Mouse (Mus musculus) lung, postnatal 0 days (tissue): ENCODE results near the gene Tmem240. TPM values are rescaled to one million over a fixed set of nuclear protein-coding genes. Genes with fewer than 3 reads are reported as not detected.

Source experiments
- ATAC-seq: fragments of 200-750 bp; cut with Nextera tagmentation; 2 replicates; pipeline ENCODE4 v1.8.0; 2017; ENCODE audit warnings: moderate library complexity
- DNase-seq: peaks from one replicate; pipeline ENCODE4 v3.0.0-alpha.2; 2016; ENCODE audit warnings: low spot score
- H3K27ac ChIP-seq: fragments of 300-500 bp; sonication (generic); 2 replicates; pipeline ENCODE4 v1.5.1; 2014; ENCODE audit warnings: antibody characterized with exemption, mild to moderate bottlenecking, low read length, mixed read lengths
- H3K27me3 ChIP-seq: fragments of 300-500 bp; sonication (generic); replicated peaks from 2 replicates; pipeline ENCODE4 v1.6.1; 2014; ENCODE audit warnings: low read length, mixed read lengths; ENCODE audit not compliant: insufficient read depth
- H3K36me3 ChIP-seq: fragments of 300-500 bp; sonication (generic); 2 replicates; pipeline ENCODE4 v1.6.1; 2014; ENCODE audit warnings: low read length, mixed read lengths; ENCODE audit not compliant: insufficient read depth
- H3K4me1 ChIP-seq: fragments of 300-500 bp; sonication (generic); 2 replicates; pipeline ENCODE4 v1.6.1; 2014; ENCODE audit warnings: antibody characterized with exemption, low read depth, low read length, mixed read lengths; ENCODE audit not compliant: insufficient read depth
- H3K4me2 ChIP-seq: fragments of 300-500 bp; sonication (generic); replicated peaks from 2 replicates; pipeline ENCODE4 v1.6.1; 2014; ENCODE audit warnings: low read depth, mild to moderate bottlenecking, low read length, moderate library complexity, mixed read lengths
- H3K4me3 ChIP-seq: fragments of 300-500 bp; sonication (generic); 2 replicates; pipeline ENCODE4 v1.5.1; 2014; ENCODE audit warnings: low read depth, low read length
- H3K9ac ChIP-seq: fragments of 300-500 bp; sonication (generic); replicated peaks from 2 replicates; pipeline ENCODE4 v1.6.1; 2014; ENCODE audit warnings: low read depth, mild to moderate bottlenecking
- H3K9me3 ChIP-seq: fragments of 300-500 bp; sonication (generic); 2 replicates; pipeline ENCODE4 v1.6.1; 2016; ENCODE audit warnings: low read length, mixed read lengths
- CTCF ChIP-seq: IDR thresholded peaks from 2 replicates; pipeline ENCODE4 v1.5.1; 2016; ENCODE audit warnings: antibody characterized with exemption, mild to moderate bottlenecking
- EP300 ChIP-seq: IDR thresholded peaks from 2 replicates; pipeline ENCODE4 v1.6.1; 2016; ENCODE audit warnings: antibody characterized with exemption, mild to moderate bottlenecking, control low read depth
- WGBS: fragments of 180-500 bp; shearing (Covaris S2); extraction: QIAGEN DNeasy Blood & Tissue Kit; methylation state at CpG from one replicate; pipeline ENCODE4 v1.1.7; 2014; 5-methylcytosine and 5-hydroxymethylcytosine counted together
- polyA plus RNA-seq: library from polyadenylated mRNA; unstranded; fragments of >200 nt; fragmentation: Nextera tagmentation; extraction: Ambion mirVana; gene quantifications from 2 replicates; pipeline ENCODE4 v1.2.1, GENCODE M21; 2015

Gene Tmem240
- polyA plus RNA-seq, 1 experiment from 2014 or later = 0.63 TPM

DNA sequence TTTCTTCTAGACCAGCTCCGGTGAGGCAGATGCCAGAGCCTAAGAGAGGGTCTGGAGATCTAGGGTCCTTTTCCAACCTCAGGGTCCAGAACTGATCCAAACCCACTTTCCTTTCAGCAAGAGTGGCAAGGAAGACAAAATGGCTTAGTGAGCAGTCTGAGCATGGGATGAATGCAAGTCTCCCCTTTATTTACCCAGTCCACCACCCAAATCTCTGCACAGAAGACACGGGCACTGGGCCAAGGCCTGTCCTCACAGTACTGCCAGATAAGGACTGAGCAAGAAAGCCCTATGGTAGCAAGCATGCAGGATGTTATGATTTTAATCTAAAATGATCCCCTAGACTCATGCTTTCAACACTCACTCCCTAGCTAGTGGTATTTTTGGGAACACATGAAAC is 43.2 kb downstream of the Tmem240 start:
- DNase-seq = no peak
- H3K4me3 ChIP-seq = no peak overlapping the region
- ATAC-seq = no peak
- WGBS = 38% methylated on average over 2 of the region's 2 CpGs
- H3K9ac ChIP-seq = no peak overlapping the region
- H3K36me3 ChIP-seq = no peaks in the 10 kb centered on the region
- H3K9me3 ChIP-seq = no peaks in the 10 kb centered on the region
- no peak for TF ChIP-seq CTCF
- TF ChIP-seq EP300 = no peak
- no peak overlapping the region for H3K4me2 ChIP-seq
- 0 out of 2 replicates have a peak overlapping the region, but pooled peaks have one; percentile 23 for H3K27ac ChIP-seq
- H3K4me1 ChIP-seq = peaks cover 15% of the 10 kb centered on the region
- H3K27me3 ChIP-seq = 0 out of 2 replicates have a peak, but pooled peaks cover 4% of the 10 kb centered on the region

- WGBS = 82% methylated on average over 4 of the region's 4 CpGs
- H3K9me3 ChIP-seq = no peaks in the 10 kb centered on the region
- H3K4me3 ChIP-seq = no peak overlapping the region
- H3K4me1 ChIP-seq = peaks cover 11% of the 10 kb centered on the region
- H3K4me2 ChIP-seq = no peak overlapping the region
- DNase-seq = no peak
- no peak overlapping the region for H3K9ac ChIP-seq
- no peaks in the 10 kb centered on the region for H3K27me3 ChIP-seq
- TF ChIP-seq CTCF (no peak), EP300 (no peak)
- H3K36me3 ChIP-seq = no peaks in the 10 kb centered on the region
- no peak for ATAC-seq
- H3K27ac ChIP-seq = no peak overlapping the region
These were observed 44.9 kb downstream of the Tmem240 start for GRCm38 (mm10) chr4:155779498-155779897.

DNA sequence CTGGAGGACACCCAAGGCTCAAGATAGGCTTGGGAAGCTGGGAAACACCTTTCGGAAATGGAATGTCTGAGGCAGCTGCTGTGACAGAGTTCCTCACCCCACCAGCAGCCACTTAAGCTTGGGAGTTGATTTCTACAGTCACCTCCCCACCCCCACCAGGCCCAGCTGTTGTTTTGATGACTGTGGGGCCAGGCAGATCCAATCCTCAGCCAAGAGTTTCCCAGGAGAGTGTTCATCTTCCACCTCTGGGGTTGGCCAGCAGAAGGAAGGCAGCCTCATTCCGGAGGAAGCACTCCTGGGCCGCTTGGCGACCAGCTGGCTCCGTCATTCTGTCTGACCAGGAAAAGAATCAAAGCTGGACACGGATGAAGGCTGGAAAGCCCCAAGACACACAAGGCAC is 46.3 kb downstream of the Tmem240 start:
- 17% methylated on average over 6 of the region's 6 CpGs for WGBS
- Histone ChIP-seq H3K36me3 (no peaks in the 10 kb centered on the region), H3K4me2 (no peak overlapping the region), H3K4me3 (no peak overlapping the region), H3K4me1 (0 out of 2 replicates have a peak, but pooled peaks cover 4% of the 10 kb centered on the region), H3K27me3 (no peaks in the 10 kb centered on the region), H3K27ac (peak overlapping the region; percentile 20; the same call in 1 of the 2 replicates), H3K9me3 (no peaks in the 10 kb centered on the region), H3K9ac (no peak overlapping the region)
- peak; percentile 40 for ATAC-seq
- DNase-seq = peak; percentile 53
- no peak for TF ChIP-seq EP300
- no peak for TF ChIP-seq CTCF

DNA sequence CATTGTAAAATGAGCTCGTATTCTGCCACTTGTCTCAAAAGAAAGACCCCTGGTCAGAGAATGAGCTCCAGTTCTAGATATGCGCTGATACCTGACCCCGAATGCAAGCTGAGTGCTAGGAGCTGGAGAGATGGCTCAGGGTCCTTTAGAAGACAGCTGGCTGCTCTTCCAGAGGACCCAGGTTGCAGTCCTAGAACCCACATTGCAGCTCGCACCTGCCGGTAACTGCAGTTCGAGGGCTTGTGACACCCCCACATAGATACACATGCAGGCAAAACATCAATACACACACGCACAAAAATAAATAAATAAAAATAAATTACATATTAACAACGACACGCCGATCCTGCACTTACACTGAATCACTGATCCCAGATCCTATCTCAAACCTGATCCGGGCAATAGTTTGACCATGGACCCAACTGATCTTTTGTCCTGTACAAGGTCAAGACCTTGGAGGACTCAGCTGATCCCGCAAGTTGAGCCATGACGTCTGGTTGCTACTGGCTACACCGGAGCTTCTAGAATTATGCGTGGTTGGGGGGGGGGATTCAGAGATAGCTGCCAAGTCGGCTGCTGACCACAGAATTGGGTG is 49.0 kb downstream of the Tmem240 start:
- ATAC-seq (no peak), DNase-seq (no peak)
- no peak overlapping the region; the same call in 1 of the 2 replicates for H3K27ac ChIP-seq
- H3K4me1 ChIP-seq = no peaks in the 10 kb centered on the region
- no peaks in the 10 kb centered on the region for H3K9me3 ChIP-seq
- peak overlapping the region; percentile 61 for H3K4me2 ChIP-seq
- 35% methylated on average over 16 of the region's 16 CpGs for WGBS
- no peaks in the 10 kb centered on the region for H3K27me3 ChIP-seq
- peak overlapping the region; percentile 47 for H3K4me3 ChIP-seq
- no peak for TF ChIP-seq EP300
- no peak for TF ChIP-seq CTCF
- no peak overlapping the region for H3K9ac ChIP-seq
- no peaks in the 10 kb centered on the region for H3K36me3 ChIP-seq

DNA sequence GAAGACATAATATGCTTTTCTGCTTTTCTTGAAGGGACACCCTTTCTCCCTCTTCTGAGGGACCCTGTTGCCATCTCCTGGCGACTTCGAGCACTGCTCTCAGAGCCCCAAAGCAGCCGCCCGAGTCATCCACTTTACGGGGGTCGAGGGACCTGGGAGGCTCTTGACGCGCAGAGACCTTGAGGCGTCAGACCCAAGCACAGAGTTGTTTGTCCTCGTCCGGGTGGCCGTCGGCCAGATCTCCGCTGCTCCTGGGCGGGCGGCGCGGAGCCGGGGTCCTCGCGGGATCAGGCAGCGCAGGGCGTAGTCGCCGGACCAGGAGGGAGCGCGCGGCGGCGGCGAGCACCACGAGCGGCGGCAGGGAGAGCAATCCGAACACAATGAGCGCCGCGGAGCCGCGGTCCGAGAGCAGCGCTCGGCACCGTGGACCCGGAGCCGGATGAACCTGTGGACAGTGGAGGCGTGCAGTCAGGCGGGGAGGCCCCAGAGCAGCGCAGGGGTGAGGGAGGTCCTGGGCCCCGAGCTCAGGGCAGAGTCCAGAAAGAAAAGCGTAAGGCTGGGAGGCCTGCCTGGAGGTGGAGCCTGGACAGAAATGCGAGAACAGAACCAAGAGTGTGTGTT is 49.6 kb downstream of the Tmem240 start:
- peak overlapping the region; percentile 47 for H3K4me3 ChIP-seq
- 3% methylated on average over 52 of the region's 52 CpGs for WGBS
- H3K4me1 ChIP-seq = no peaks in the 10 kb centered on the region
- no peaks in the 10 kb centered on the region for H3K36me3 ChIP-seq
- TF ChIP-seq EP300 = no peak
- peak; percentile 82 for TF ChIP-seq CTCF
- peak overlapping the region; percentile 61 for H3K4me2 ChIP-seq
- peak overlapping the region; percentile 64; the same call in 1 of the 2 replicates for H3K27ac ChIP-seq
- ATAC-seq = peak; percentile 85
- DNase-seq = peak; percentile 85
- H3K27me3 ChIP-seq = no peaks in the 10 kb centered on the region
- no peaks in the 10 kb centered on the region for H3K9me3 ChIP-seq
- H3K9ac ChIP-seq = peak overlapping the region; percentile 53

DNA sequence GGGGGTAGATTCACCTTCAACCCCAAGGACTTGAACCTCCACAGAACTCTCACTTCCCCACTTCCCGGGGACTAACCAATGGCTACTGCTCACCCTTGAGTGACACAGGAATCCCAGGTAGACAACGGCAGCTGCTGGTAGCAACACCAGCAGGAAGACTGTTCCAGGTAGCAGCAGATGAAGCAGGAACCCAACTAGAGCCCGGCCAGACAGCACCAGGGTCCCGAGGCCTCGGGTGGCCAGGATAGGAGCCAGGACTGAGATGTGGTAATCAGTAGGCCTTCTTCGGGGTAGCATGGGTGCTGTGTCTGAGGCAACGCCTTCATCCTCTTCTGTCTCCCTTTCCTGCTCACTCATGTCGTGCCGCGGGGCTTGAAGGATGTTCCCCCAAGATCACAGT is 50.6 kb downstream of the Tmem240 start:
- Histone ChIP-seq H3K9ac (no peak overlapping the region), H3K9me3 (no peaks in the 10 kb centered on the region), H3K4me1 (no peaks in the 10 kb centered on the region), H3K4me3 (no peak overlapping the region), H3K4me2 (no peak overlapping the region), H3K36me3 (no peaks in the 10 kb centered on the region), H3K27me3 (no peaks in the 10 kb centered on the region), H3K27ac (no peak overlapping the region)
- TF ChIP-seq CTCF (no peak), EP300 (no peak)
- 79% methylated on average over 10 of the region's 10 CpGs for WGBS
- no peak for ATAC-seq
- no peak for DNase-seq
